In the genomic region with DNA sequence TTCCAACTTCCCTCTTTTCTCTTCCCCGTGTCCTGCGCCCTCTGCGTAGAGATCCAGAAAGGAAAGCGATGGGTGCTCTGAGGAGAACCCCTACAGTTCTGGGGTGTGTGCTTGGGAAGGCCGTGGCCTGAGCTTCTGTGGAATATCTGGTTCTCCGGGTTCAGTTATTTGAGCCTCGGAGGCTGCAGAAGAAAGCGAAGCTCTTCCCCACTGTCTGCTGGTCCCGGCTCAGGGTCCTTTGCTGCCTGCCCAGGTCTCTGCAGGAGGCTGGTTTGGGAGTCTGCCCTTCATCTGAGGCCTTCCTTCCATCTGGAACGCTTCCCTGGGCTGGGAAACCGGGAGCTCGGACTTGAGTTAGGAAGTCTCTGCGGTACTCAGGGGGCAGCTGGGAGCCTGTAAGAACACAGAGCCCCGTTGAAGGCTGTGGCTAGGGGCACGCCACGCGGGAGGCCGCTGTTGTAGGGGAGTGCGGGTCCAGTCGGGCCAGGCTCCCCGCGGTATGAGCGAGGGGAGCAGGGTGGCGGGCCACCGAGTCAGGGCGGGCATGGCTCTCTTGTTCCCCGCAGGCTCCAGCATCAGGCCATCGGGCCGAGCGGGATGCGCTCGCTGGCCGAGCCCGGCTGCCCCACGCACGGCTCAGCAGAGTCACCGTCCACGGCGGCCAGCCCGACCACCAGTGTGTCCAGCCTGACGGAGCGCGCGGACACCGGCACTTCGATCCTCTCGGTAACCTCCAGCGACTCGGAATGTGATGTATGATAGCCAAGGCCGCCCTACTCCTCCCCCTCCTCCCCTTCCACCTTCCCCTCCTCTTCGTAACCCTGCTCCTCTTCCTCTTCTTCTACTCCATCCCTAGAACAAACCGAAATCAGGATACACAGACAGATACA, we compare ENCODE assay signal across 12 mouse cellular contexts. TPM values are rescaled to one million over a fixed set of nuclear protein-coding genes. Genes with fewer than 3 reads are reported as not detected.
DNase-seq lines count a peak whose midpoint lies in the region; ATAC-seq and TF ChIP-seq lines count a peak whose summit lies in the region.
"Had no signal": no experiment of that assay in that cellular context is flagged by ENCODE, and none has a peak within 500 bp of the region (broad histone marks: within the 10 kb centered on the region; RNA-seq: fewer than 3 reads in every experiment).

No protein-coding gene starts in this region.

- no peaks in the 10 kb centered on the region for H3K36me3 ChIP-seq in limb, embryonic 14.5 days (ENCODE audit: control insufficient read depth, insufficient read depth, low read length)
- H3K36me3 ChIP-seq: stomach, embryonic 15.5 days had no signal

- no peak overlapping the region for H3K27ac ChIP-seq in gastrocnemius, adult 2 months
- H3K27ac ChIP-seq in limb, embryonic 14.5 days (replicated peaks; ENCODE audit: low read depth, low read length), result no peak overlapping the region
- H3K27ac ChIP-seq: macrophage; stomach, embryonic 15.5 days had no signal

- TF ChIP-seq CTCF in gastrocnemius, adult 2 months (IDR thresholded peaks at IDR 0.05), result no peak

- intact Hi-C loops in gastrocnemius, adult 2 months (cut with DNase I), result no loop called here
- intact Hi-C loops in gastrocnemius, postnatal 36 days (cut with DNase I), result no loop called here

- TF ChIP-seq POLR2A in limb, embryonic 14.5 days (IDR thresholded peaks at IDR 0.05; ENCODE audit: borderline replicate concordance, extremely low read depth, insufficient read depth, insufficient read length), result no peak

- no peak overlapping the region for H3K9ac ChIP-seq in limb, embryonic 14.5 days (ENCODE audit: low read depth, low read length, severe bottlenecking)
- H3K9ac ChIP-seq: stomach, embryonic 15.5 days had no signal

- no peak overlapping the region for H3K4me2 ChIP-seq in limb, embryonic 14.5 days (replicated peaks; ENCODE audit: low read depth, low read length, severe bottlenecking)
- H3K4me2 ChIP-seq: stomach, embryonic 15.5 days had no signal

- no peak for DNase-seq in gastrocnemius, adult 2 months
- no peak for DNase-seq in gastrocnemius, postnatal 36 days
- peak; percentile 8 for DNase-seq in right cerebral cortex, postnatal 4 days
- DNase-seq in right cerebral cortex, postnatal 14 days, result no peak
- DNase-seq in limb, embryonic 14.5 days (ENCODE audit: low spot score), result no peak
- no peak for DNase-seq in gastrocnemius, adult 8-10 months (ENCODE audit: low spot score in 2 of 2)
- DNase-seq in lung, postnatal 36 days, result no peak

- 3% methylated on average over 32 of the region's 52 CpGs for WGBS in limb, embryonic 14.5 days

- peaks cover 98% of the 10 kb centered on the region for H3K27me3 ChIP-seq in limb, embryonic 14.5 days (ENCODE audit: control insufficient read depth, insufficient read depth, low read length)

- H3K4me3 ChIP-seq in gastrocnemius, adult 2 months, result peak overlapping the region; percentile 21
- 0 out of 2 replicates have a peak overlapping the region, but pooled peaks have one; percentile 0 for H3K4me3 ChIP-seq in limb, embryonic 14.5 days (replicated peaks; ENCODE audit: low read length)
- H3K4me3 ChIP-seq: erythroblast, embryonic 14.5 days; stomach, embryonic 15.5 days had no signal

- peaks cover 8% of the 10 kb centered on the region for H3K4me1 ChIP-seq in limb, embryonic 14.5 days (ENCODE audit: control insufficient read depth, insufficient read depth, low read length)

- ATAC-seq in limb, embryonic 14.5 days (ENCODE audit: low FRiP score, low read depth), result no peak
- no peak for ATAC-seq in monocyte, adult 5-6 weeks (replicated peaks; ENCODE audit: insufficient number of reproducible peaks, low FRiP score, low TSS enrichment, poor library complexity, severe bottlenecking)

- H3K9me3 ChIP-seq in limb, embryonic 14.5 days (ENCODE audit: control insufficient read depth, low read length), result no peaks in the 10 kb centered on the region
- H3K9me3 ChIP-seq: stomach, embryonic 15.5 days had no signal

RNA-seq across cellular contexts. Expression of a gene that starts 10.0 kb away (rescaled TPM):
- not detected for total RNA-seq in gastrocnemius, adult 2 months (2021)
- not detected for total RNA-seq in gastrocnemius, postnatal 36 days (2021)
- 0.03 and 0.11 TPM in 2 replicates for polyA plus RNA-seq in limb, embryonic 14.5 days (2012; rRNA removed)
- not detected in 2 replicates for polyA plus RNA-seq in limb, embryonic 14.5 days (2014; fragmentation: Nextera tagmentation; extraction: Ambion mirVana)
- total RNA-seq in monocyte, adult 5-6 weeks (2017), result not detected in 3 replicates
- total RNA-seq in gastrocnemius, adult 8-10 months (2022), result not detected
- polyA plus RNA-seq: erythroblast, embryonic 14.5 days; heart, embryonic 14.5 days; macrophage; stomach, embryonic 15.5 days had no signal
